Mouse (Mus musculus): ENCODE data around the gene Ptprm. TPM values are rescaled to one million over a fixed set of nuclear protein-coding genes. Genes with fewer than 3 reads are reported as not detected.

Gene Ptprm
- polyA plus RNA-seq, 1 experiment: 4.6 TPM

GRCm38 (mm10) chr17:66996882-66997281, 357.4 kb downstream of the Ptprm start:
- Histone ChIP-seq H3K36me3 (ENCODE audit: control insufficient read depth, insufficient read depth, low read length) (no peaks in the 10 kb centered on the region), H3K27me3 (ENCODE audit: control insufficient read depth, insufficient read depth, low read length) (no peaks in the 10 kb centered on the region), H3K4me3 (ENCODE audit: control insufficient read depth, low read depth, low read length) (no peak overlapping the region), H3K4me1 (ENCODE audit: control insufficient read depth, insufficient read depth, low read length) (no peaks in the 10 kb centered on the region), H3K27ac (ENCODE audit: control insufficient read depth, insufficient read depth, low read depth, low read length) (no peak overlapping the region)
- TF ChIP-seq CTCF (IDR thresholded peaks at IDR 0.05; ENCODE audit: control insufficient read depth, insufficient read depth, insufficient replicate concordance, low read depth, low read length) (no peak), POLR2A (IDR thresholded peaks at IDR 0.05; ENCODE audit: control insufficient read depth, low read depth, low read length) (no peak)

- no peaks in the 10 kb centered on the region for H3K27me3 ChIP-seq (ENCODE audit: control insufficient read depth, insufficient read depth, low read length)
- H3K36me3 ChIP-seq (ENCODE audit: control insufficient read depth, insufficient read depth, low read length): no peaks in the 10 kb centered on the region
- TF ChIP-seq POLR2A (IDR thresholded peaks at IDR 0.05; ENCODE audit: control insufficient read depth, low read depth, low read length): no peak
- TF ChIP-seq CTCF (IDR thresholded peaks at IDR 0.05; ENCODE audit: control insufficient read depth, insufficient read depth, insufficient replicate concordance, low read depth, low read length): no peak
- H3K4me3 ChIP-seq (ENCODE audit: control insufficient read depth, low read depth, low read length): no peak overlapping the region
- H3K27ac ChIP-seq (ENCODE audit: control insufficient read depth, insufficient read depth, low read depth, low read length): no peak overlapping the region
- no peaks in the 10 kb centered on the region for H3K4me1 ChIP-seq (ENCODE audit: control insufficient read depth, insufficient read depth, low read length)
Measured at GRCm38 (mm10) chr17:66996016-66996415, 358.2 kb downstream of the Ptprm start.

- Histone ChIP-seq H3K36me3 (ENCODE audit: control insufficient read depth, insufficient read depth, low read length) (no peaks in the 10 kb centered on the region), H3K27me3 (ENCODE audit: control insufficient read depth, insufficient read depth, low read length) (no peaks in the 10 kb centered on the region), H3K27ac (ENCODE audit: control insufficient read depth, insufficient read depth, low read depth, low read length) (no peak overlapping the region), H3K4me3 (ENCODE audit: control insufficient read depth, low read depth, low read length) (no peak overlapping the region), H3K4me1 (ENCODE audit: control insufficient read depth, insufficient read depth, low read length) (no peaks in the 10 kb centered on the region)
- TF ChIP-seq POLR2A (IDR thresholded peaks at IDR 0.05; ENCODE audit: control insufficient read depth, low read depth, low read length) (no peak), CTCF (IDR thresholded peaks at IDR 0.05; ENCODE audit: control insufficient read depth, insufficient read depth, insufficient replicate concordance, low read depth, low read length) (no peak)
Measured at GRCm38 (mm10) chr17:66991815-66992214, 362.4 kb downstream of the Ptprm start.

GRCm38 (mm10) chr17:66990761-66991160, 363.5 kb downstream of the Ptprm start:
- no peak for TF ChIP-seq CTCF (IDR thresholded peaks at IDR 0.05; ENCODE audit: control insufficient read depth, insufficient read depth, insufficient replicate concordance, low read depth, low read length)
- Histone ChIP-seq H3K4me1 (ENCODE audit: control insufficient read depth, insufficient read depth, low read length) (no peaks in the 10 kb centered on the region), H3K4me3 (ENCODE audit: control insufficient read depth, low read depth, low read length) (no peak overlapping the region), H3K36me3 (ENCODE audit: control insufficient read depth, insufficient read depth, low read length) (no peaks in the 10 kb centered on the region), H3K27me3 (ENCODE audit: control insufficient read depth, insufficient read depth, low read length) (no peaks in the 10 kb centered on the region), H3K27ac (ENCODE audit: control insufficient read depth, insufficient read depth, low read depth, low read length) (no peak overlapping the region)

GRCm38 (mm10) chr17:66988014-66988413, 366.2 kb downstream of the Ptprm start:
- TF ChIP-seq CTCF (IDR thresholded peaks at IDR 0.05; ENCODE audit: control insufficient read depth, insufficient read depth, insufficient replicate concordance, low read depth, low read length) (no peak), POLR2A (IDR thresholded peaks at IDR 0.05; ENCODE audit: control insufficient read depth, low read depth, low read length) (no peak)
- Histone ChIP-seq H3K4me1 (ENCODE audit: control insufficient read depth, insufficient read depth, low read length) (no peaks in the 10 kb centered on the region), H3K36me3 (ENCODE audit: control insufficient read depth, insufficient read depth, low read length) (no peaks in the 10 kb centered on the region), H3K4me3 (ENCODE audit: control insufficient read depth, low read depth, low read length) (no peak overlapping the region), H3K27ac (ENCODE audit: control insufficient read depth, insufficient read depth, low read depth, low read length) (no peak overlapping the region), H3K27me3 (ENCODE audit: control insufficient read depth, insufficient read depth, low read length) (no peaks in the 10 kb centered on the region)

GRCm38 (mm10) chr17:66981649-66982048, 372.6 kb downstream of the Ptprm start:
- H3K4me1 ChIP-seq (ENCODE audit: control insufficient read depth, insufficient read depth, low read length): peaks cover 5% of the 10 kb centered on the region
- no peaks in the 10 kb centered on the region for H3K36me3 ChIP-seq (ENCODE audit: control insufficient read depth, insufficient read depth, low read length)
- no peak overlapping the region for H3K4me3 ChIP-seq (ENCODE audit: control insufficient read depth, low read depth, low read length)
- TF ChIP-seq POLR2A (IDR thresholded peaks at IDR 0.05; ENCODE audit: control insufficient read depth, low read depth, low read length) (no peak), CTCF (IDR thresholded peaks at IDR 0.05; ENCODE audit: control insufficient read depth, insufficient read depth, insufficient replicate concordance, low read depth, low read length) (no peak)
- H3K27me3 ChIP-seq (ENCODE audit: control insufficient read depth, insufficient read depth, low read length): no peaks in the 10 kb centered on the region
- H3K27ac ChIP-seq (ENCODE audit: control insufficient read depth, insufficient read depth, low read depth, low read length): no peak overlapping the region

GRCm38 (mm10) chr17:66979971-66980370, 374.3 kb downstream of the Ptprm start:
- no peak overlapping the region for H3K27ac ChIP-seq (ENCODE audit: control insufficient read depth, insufficient read depth, low read depth, low read length)
- peaks cover 7% of the 10 kb centered on the region for H3K4me1 ChIP-seq (ENCODE audit: control insufficient read depth, insufficient read depth, low read length)
- H3K4me3 ChIP-seq (ENCODE audit: control insufficient read depth, low read depth, low read length): no peak overlapping the region
- no peak for TF ChIP-seq CTCF (IDR thresholded peaks at IDR 0.05; ENCODE audit: control insufficient read depth, insufficient read depth, insufficient replicate concordance, low read depth, low read length)
- TF ChIP-seq POLR2A (IDR thresholded peaks at IDR 0.05; ENCODE audit: control insufficient read depth, low read depth, low read length): no peak
- H3K27me3 ChIP-seq (ENCODE audit: control insufficient read depth, insufficient read depth, low read length): no peaks in the 10 kb centered on the region
- no peaks in the 10 kb centered on the region for H3K36me3 ChIP-seq (ENCODE audit: control insufficient read depth, insufficient read depth, low read length)

GRCm38 (mm10) chr17:66976490-66976889, 377.8 kb downstream of the Ptprm start:
- peaks cover 7% of the 10 kb centered on the region for H3K4me1 ChIP-seq (ENCODE audit: control insufficient read depth, insufficient read depth, low read length)
- H3K27ac ChIP-seq (ENCODE audit: control insufficient read depth, insufficient read depth, low read depth, low read length): no peak overlapping the region
- TF ChIP-seq POLR2A (IDR thresholded peaks at IDR 0.05; ENCODE audit: control insufficient read depth, low read depth, low read length): no peak
- TF ChIP-seq CTCF (IDR thresholded peaks at IDR 0.05; ENCODE audit: control insufficient read depth, insufficient read depth, insufficient replicate concordance, low read depth, low read length): no peak
- H3K36me3 ChIP-seq (ENCODE audit: control insufficient read depth, insufficient read depth, low read length): no peaks in the 10 kb centered on the region
- H3K4me3 ChIP-seq (ENCODE audit: control insufficient read depth, low read depth, low read length): no peak overlapping the region
- H3K27me3 ChIP-seq (ENCODE audit: control insufficient read depth, insufficient read depth, low read length): no peaks in the 10 kb centered on the region
